8 mouse cellular contexts compared by ENCODE assay signal in genomic region chr19:43440112-43440737, GRCm38 (mm10). TPM values are rescaled to one million over a fixed set of nuclear protein-coding genes. Genes with fewer than 3 reads are reported as not detected.
DNase-seq lines count a peak whose midpoint lies in the region; ATAC-seq and TF ChIP-seq lines count a peak whose summit lies in the region.

TSS of gene Cnnm1 (plus strand) at chr19:43440436.

- TF ChIP-seq CTCF in intestine, postnatal 0 days (IDR thresholded peaks at IDR 0.05; ENCODE audit: low read depth), result peak; percentile 11; the same call in 1 of the 2 replicates
- TF ChIP-seq CTCF in midbrain, postnatal 0 days (IDR thresholded peaks at IDR 0.05), result 0 out of 2 replicates have a peak, but pooled peaks have one; percentile 30

- no peak within 1 kb of the TSS for H3K27ac ChIP-seq in intestine, postnatal 0 days (ENCODE audit: low read depth, low read length)
- H3K27ac ChIP-seq in midbrain, postnatal 0 days (ENCODE audit: low read depth, low read length), result peak within 1 kb of the TSS; percentile 83

- peak within 1 kb of the TSS; percentile 45 for H3K4me3 ChIP-seq in erythroblast, embryonic 14.5 days (replicated peaks)
- H3K4me3 ChIP-seq in intestine, postnatal 0 days (ENCODE audit: low read depth, low read length), result peak within 1 kb of the TSS; percentile 63
- H3K4me3 ChIP-seq in midbrain, postnatal 0 days (ENCODE audit: low read depth, low read length), result peak within 1 kb of the TSS; percentile 67

- H3K9ac ChIP-seq in intestine, postnatal 0 days (ENCODE audit: low read depth, low read length), result peak within 1 kb of the TSS; percentile 26
- peak within 1 kb of the TSS; percentile 83 for H3K9ac ChIP-seq in midbrain, postnatal 0 days (replicated peaks; ENCODE audit: low read length, poor library complexity, severe bottlenecking)

- peaks cover 59% of the 10 kb centered on the region for H3K27me3 ChIP-seq in erythroblast, embryonic 14.5 days (ENCODE audit: control insufficient read depth)
- H3K27me3 ChIP-seq in intestine, postnatal 0 days (replicated peaks; ENCODE audit: control insufficient read depth, insufficient read depth, low read length), result peaks cover 54% of the 10 kb centered on the region
- H3K27me3 ChIP-seq in midbrain, postnatal 0 days (ENCODE audit: insufficient read depth, low read length), result no peaks in the 10 kb centered on the region

- peak within 1 kb of the TSS; percentile 99 for H3K4me2 ChIP-seq in intestine, postnatal 0 days (replicated peaks; ENCODE audit: low read depth)
- H3K4me2 ChIP-seq in midbrain, postnatal 0 days (ENCODE audit: low read depth, low read length, poor library complexity, severe bottlenecking), result peak within 1 kb of the TSS; percentile 93

- under 1% methylated on average over 47 of the region's 51 CpGs for WGBS in intestine, postnatal 0 days
- WGBS in midbrain, postnatal 0 days, result 0% methylated on average over 27 of the region's 51 CpGs

- H3K9me3 ChIP-seq in erythroblast, embryonic 14.5 days (ENCODE audit: control insufficient read depth, low read length), result peaks cover 2% of the 10 kb centered on the region; the same call in 1 of the 2 replicates
- no peaks in the 10 kb centered on the region for H3K9me3 ChIP-seq in intestine, postnatal 0 days (ENCODE audit: control insufficient read depth)
- H3K9me3 ChIP-seq in midbrain, postnatal 0 days (ENCODE audit: low read length), result no peaks in the 10 kb centered on the region

- no peaks in the 10 kb centered on the region for H3K36me3 ChIP-seq in erythroblast, embryonic 14.5 days (ENCODE audit: control insufficient read depth)
- no peaks in the 10 kb centered on the region for H3K36me3 ChIP-seq in intestine, postnatal 0 days (ENCODE audit: control insufficient read depth, insufficient read depth)
- no peaks in the 10 kb centered on the region for H3K36me3 ChIP-seq in midbrain, postnatal 0 days (ENCODE audit: insufficient read depth, low read length)

- peak; percentile 84 to 85 for DNase-seq in cerebellum, postnatal 14 days
- DNase-seq in frontal cortex, postnatal 25 days (ENCODE audit: low spot score in 2 of 2), result peak; percentile 58 to 63
- peak; percentile 80 to 86 for DNase-seq in left cerebral cortex, postnatal 36 days (ENCODE audit: low spot score in 2 of 2)
- peak; percentile 82 for DNase-seq in midbrain, postnatal 0 days (ENCODE audit: low spot score)
- peak; percentile 49 for DNase-seq in testis, postnatal 14 days (ENCODE audit: low spot score)

- no peak for ATAC-seq in erythroblast, adult 5-6 weeks (replicated peaks; ENCODE audit: low FRiP score, poor library complexity, severe bottlenecking)
- peak; percentile 49; the same call in 1 of the 2 replicates for ATAC-seq in intestine, postnatal 0 days
- ATAC-seq in midbrain, postnatal 0 days (ENCODE audit: low FRiP score), result peak; percentile 86

- intact Hi-C loops in left cerebral cortex, postnatal 36 days (cut with DNase I), result loop anchor here (5.0 kb wide), 1 partner anchor 37 kb away; no protein-coding TSS in a partner anchor

- no peaks in the 10 kb centered on the region for H3K4me1 ChIP-seq in erythroblast, embryonic 14.5 days (ENCODE audit: control insufficient read depth)
- H3K4me1 ChIP-seq in intestine, postnatal 0 days (replicated peaks; ENCODE audit: control insufficient read depth, insufficient read depth, low read length), result no peaks in the 10 kb centered on the region
- H3K4me1 ChIP-seq in midbrain, postnatal 0 days (ENCODE audit: insufficient read depth, low read length), result peaks cover 8% of the 10 kb centered on the region; the same call in 1 of the 2 replicates

RNA-seq across cellular contexts. Expression of gene Cnnm1, which starts in this region (rescaled TPM):
- 0.02 TPM in 1 of 2 replicates, not detected in the other for polyA plus RNA-seq in erythroblast, embryonic 14.5 days (2012)
- not detected in 2 replicates for total RNA-seq in erythroblast, adult 5-6 weeks (2015; ENCODE audit: low replicate concordance)
- not detected in 2 replicates for total RNA-seq in erythroblast, adult 5-6 weeks (2017; ENCODE audit: low replicate concordance)
- 5.4 and 5.5 TPM in 2 replicates for polyA plus RNA-seq in intestine, postnatal 0 days (2015; fragmentation: Nextera tagmentation; extraction: Ambion mirVana)
- 100 to 1,000 TPM in 1 of 2 experiments, 10 to 100 TPM in 1; 99.5 to 113 TPM for total RNA-seq in left cerebral cortex, postnatal 36 days (2021)
- total RNA-seq in midbrain, postnatal 0 days (2014; rRNA removed), result 7.5 and 9.7 TPM in 2 replicates
- polyA plus RNA-seq in midbrain, postnatal 0 days (2015; fragmentation: Nextera tagmentation; extraction: Ambion mirVana), result 2.7 and 3.3 TPM in 2 replicates
